Mouse (Mus musculus): ENCODE results near the gene Hes5.
A peak's percentile ranks its signal among the peaks of the same experiment; 100 is the strongest.

Hes5 gene

GRCm38 (mm10) chr4:154960690-154961225 lies at the start of gene Hes5:
Gene Hes5 (plus strand): TSS chr4:154960923.
- DNase-seq, result no peak

GRCm38 (mm10) chr4:154911644-154912043 lies 49.1 kb upstream of the Hes5 start:
- no peak for DNase-seq

- DNase-seq, result no peak
These were observed 46.9 kb upstream of the Hes5 start for GRCm38 (mm10) chr4:154913845-154914244.

GRCm38 (mm10) chr4:154914252-154914651 lies 46.5 kb upstream of the Hes5 start:
- no peak for DNase-seq

GRCm38 (mm10) chr4:154914707-154915106 lies 46.0 kb upstream of the Hes5 start:
- no peak for DNase-seq

- DNase-seq, result no peak
These were observed 45.4 kb upstream of the Hes5 start for GRCm38 (mm10) chr4:154915286-154915685.

GRCm38 (mm10) chr4:154916662-154917061 lies 44.1 kb upstream of the Hes5 start:
- DNase-seq, result no peak

GRCm38 (mm10) chr4:154922291-154922690 lies 38.4 kb upstream of the Hes5 start:
- no peak for DNase-seq

GRCm38 (mm10) chr4:154922931-154923330 lies 37.8 kb upstream of the Hes5 start:
- no peak for DNase-seq

GRCm38 (mm10) chr4:154925413-154925812 lies 35.3 kb upstream of the Hes5 start:
- peak; percentile 31 for DNase-seq

GRCm38 (mm10) chr4:154926969-154927898 lies 33.5 kb upstream of the Hes5 start:
- DNase-seq, result no peak

GRCm38 (mm10) chr4:154927899-154928337 lies 32.8 kb upstream of the Hes5 start:
- peak; percentile 76 for DNase-seq

GRCm38 (mm10) chr4:154928395-154929087 lies 32.2 kb upstream of the Hes5 start, which contains the start of gene Tnfrsf14:
Gene Tnfrsf14 (minus strand): TSS chr4:154928563.
- no peak for DNase-seq

GRCm38 (mm10) chr4:154929088-154929660 lies 31.5 kb upstream of the Hes5 start:
- DNase-seq, result no peak

GRCm38 (mm10) chr4:154933306-154933907 lies 27.3 kb upstream of the Hes5 start:
- no peak for DNase-seq

- DNase-seq, result no peak
These were observed 25.9 kb upstream of the Hes5 start for GRCm38 (mm10) chr4:154934800-154935199.

GRCm38 (mm10) chr4:154935788-154936187 lies 24.9 kb upstream of the Hes5 start:
- DNase-seq, result no peak

- DNase-seq, result no peak
These were observed 24.0 kb upstream of the Hes5 start for GRCm38 (mm10) chr4:154936542-154937255.

GRCm38 (mm10) chr4:154937746-154938145 lies 23.0 kb upstream of the Hes5 start:
- DNase-seq, result no peak

GRCm38 (mm10) chr4:154940156-154940555 lies 20.6 kb upstream of the Hes5 start:
- DNase-seq, result no peak

- no peak for DNase-seq
These were observed 18.9 kb upstream of the Hes5 start for GRCm38 (mm10) chr4:154941831-154942230.

Data from lung, postnatal 10 days (tissue).